Mouse (Mus musculus) limb, embryonic 11.5 days (tissue): Measurements from ENCODE around the gene Gm2007. TPM values are rescaled to one million over a fixed set of nuclear protein-coding genes. Genes with fewer than 3 reads are reported as not detected.
"Not testable (repeated sequence)": the region's sequence is repeated elsewhere in the genome, so short reads cannot be mapped to it uniquely, and the experiment has no call there.

ENCODE experiments used
- ATAC-seq: fragments of 200-750 bp; cut with Nextera tagmentation; 2 replicates; pipeline ENCODE4 v1.8.0; 2017; ENCODE audit warnings: low read depth; ENCODE audit not compliant: insufficient number of reproducible peaks, low FRiP score, low TSS enrichment
- DNase-seq: peaks from one replicate; pipeline ENCODE4 v3.0.0-alpha.2; 2015; ENCODE audit warnings: low spot score
- H3K27ac ChIP-seq: fragments of 300-500 bp; sonication (generic); replicated peaks from 2 replicates; pipeline ENCODE4 v1.5.1; 2014; ENCODE audit warnings: low read depth, mild to moderate bottlenecking, low read length
- H3K27me3 ChIP-seq: fragments of 300-500 bp; sonication (generic); 2 replicates; pipeline ENCODE4 v1.6.1; 2014; ENCODE audit warnings: mild to moderate bottlenecking, low read length, mixed read lengths; ENCODE audit not compliant: control insufficient read depth, insufficient read depth
- H3K36me3 ChIP-seq: fragments of 300-500 bp; sonication (generic); 2 replicates; pipeline ENCODE4 v1.6.1; 2014; ENCODE audit warnings: mild to moderate bottlenecking, low read length, moderate library complexity, mixed read lengths; ENCODE audit not compliant: control insufficient read depth, insufficient read depth
- H3K4me1 ChIP-seq: fragments of 300-500 bp; sonication (generic); 2 replicates; pipeline ENCODE4 v1.6.1; 2014; ENCODE audit warnings: low read length, mixed read lengths; ENCODE audit not compliant: control insufficient read depth, insufficient read depth
- H3K4me2 ChIP-seq: fragments of 300-500 bp; sonication (generic); 2 replicates; pipeline ENCODE4 v1.6.1; 2014; ENCODE audit warnings: low read depth, mild to moderate bottlenecking, moderate library complexity; ENCODE audit not compliant: severe bottlenecking
- H3K4me3 ChIP-seq: fragments of 300-500 bp; sonication (generic); 2 replicates; pipeline ENCODE4 v1.5.1; 2014; ENCODE audit warnings: low read depth, low read length
- H3K9ac ChIP-seq: fragments of 300-500 bp; sonication (generic); 2 replicates; pipeline ENCODE4 v1.6.1; 2014; ENCODE audit warnings: mild to moderate bottlenecking, low read length
- H3K9me3 ChIP-seq: fragments of 300-500 bp; sonication (generic); 2 replicates; pipeline ENCODE4 v1.6.1; 2016; ENCODE audit warnings: low read length; ENCODE audit not compliant: control insufficient read depth
- WGBS: fragments of 180-500 bp; shearing (Covaris S2); extraction: QIAGEN DNeasy Blood & Tissue Kit; methylation state at CpG from one replicate; pipeline ENCODE4 v1.1.7; 2014; 5-methylcytosine and 5-hydroxymethylcytosine counted together
- polyA plus RNA-seq: library from polyadenylated mRNA; unstranded; fragments of >200 nt; fragmentation: Nextera tagmentation; extraction: Ambion mirVana; gene quantifications from 2 replicates; pipeline ENCODE4 v1.2.1, GENCODE M21; 2014

The Gm2007 gene
- not detected in 2 replicates for polyA plus RNA-seq

GRCm38 (mm10) chr2:175741237-175741636 is at the start of gene Gm2007:
TSS of gene Gm2007 (plus strand) at chr2:175741537.
- ATAC-seq, H3K27ac ChIP-seq, H3K4me2 ChIP-seq, DNase-seq, H3K36me3 ChIP-seq, H3K4me1 ChIP-seq, H3K27me3 ChIP-seq, H3K4me3 ChIP-seq, H3K9me3 ChIP-seq, H3K9ac ChIP-seq: not testable (repeated sequence)
- WGBS = no CpG with 5 or more reads among the region's 2 CpGs

DNA sequence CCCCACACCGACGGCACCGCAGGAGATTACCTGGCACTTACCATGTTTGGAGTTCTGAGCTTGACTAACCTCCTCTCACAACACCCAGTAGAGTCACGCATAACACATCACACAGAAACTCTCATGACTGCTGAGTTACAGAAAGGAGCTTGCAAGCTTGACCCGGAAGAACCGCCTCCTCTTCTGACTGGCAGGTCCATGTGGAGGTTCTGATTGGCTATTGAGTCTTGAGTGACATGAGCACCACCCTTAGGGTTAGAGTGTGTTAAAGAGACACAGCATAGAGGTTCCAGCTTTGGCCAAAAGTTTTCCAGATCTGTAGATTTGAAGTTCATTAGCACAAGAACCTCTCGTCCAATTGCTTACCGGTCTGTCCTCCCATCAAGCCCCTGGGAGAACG is 37.8 kb upstream of the Gm2007 start, which contains the start of gene Zfp969:
Gene Zfp969 (minus strand): TSS at position 101 of the 400 bp plus-strand sequence.
- H3K36me3 ChIP-seq, H3K9me3 ChIP-seq, H3K27me3 ChIP-seq, H3K9ac ChIP-seq, ATAC-seq, H3K4me2 ChIP-seq, H3K27ac ChIP-seq, DNase-seq, H3K4me3 ChIP-seq, H3K4me1 ChIP-seq: not testable (repeated sequence)
- WGBS = no CpG with 5 or more reads among the region's 9 CpGs

DNA sequence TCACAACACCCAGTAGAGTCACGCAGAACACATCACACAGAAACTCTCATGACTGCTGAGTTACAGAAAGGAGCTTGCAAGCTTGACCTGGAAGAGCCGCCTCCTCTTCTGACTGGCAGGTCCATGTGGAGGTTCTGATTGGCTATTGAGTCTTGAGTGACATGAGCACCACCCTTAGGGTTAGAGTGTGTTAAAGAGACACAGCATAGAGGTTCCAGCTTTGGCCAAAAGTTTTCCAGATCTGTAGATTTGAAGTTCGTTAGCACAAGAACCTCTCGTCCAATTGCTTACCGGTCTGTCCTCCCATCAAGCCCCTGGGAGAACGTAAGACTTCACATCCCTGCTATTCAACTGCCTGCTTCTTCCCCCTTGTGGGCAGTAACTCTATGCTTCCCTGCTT is 59.7 kb downstream of the Gm2007 start, which contains the start of gene Gm14288:
Gene Gm14288 (minus strand): TSS at position 101 of the 400 bp plus-strand sequence.
- no CpG with 5 or more reads among the region's 6 CpGs for WGBS
- H3K4me2 ChIP-seq = not testable (repeated sequence)

More for the DNA sequence above, 59.7 kb downstream of the Gm2007 start, which contains the start of gene Gm14288:
- H3K9ac ChIP-seq, H3K4me1 ChIP-seq, H3K27me3 ChIP-seq, DNase-seq, H3K27ac ChIP-seq, ATAC-seq, H3K9me3 ChIP-seq, H3K36me3 ChIP-seq, H3K4me3 ChIP-seq: not testable (repeated sequence)

Other genes starting within 250 kb of the Gm2007 start
- gene Gm11007, start 97.6 kb upstream of the Gm2007 start, polyA plus RNA-seq = not detected in 2 replicates
- 8.5 and 9.7 TPM in 2 replicates for gene Zfp969, start 37.9 kb upstream of the Gm2007 start, polyA plus RNA-seq
- 1.3 and 1.6 TPM in 2 replicates for gene Gm14288, start 59.6 kb downstream of the Gm2007 start, polyA plus RNA-seq
- 21.4 and 24.8 TPM in 2 replicates for gene Gm6710, start 127.7 kb downstream of the Gm2007 start, polyA plus RNA-seq
- gene Zfp966, start 189.6 kb downstream of the Gm2007 start, polyA plus RNA-seq = 5.7 and 6.1 TPM in 2 replicates
- gene Gm2026, start 223.8 kb downstream of the Gm2007 start, polyA plus RNA-seq = 26.7 and 37.7 TPM in 2 replicates